Mouse (Mus musculus): ENCODE data around the gene Pyy.
A peak's percentile ranks its signal among the peaks of the same experiment; 100 is the strongest.

Pyy gene

GRCm38 (mm10) chr11:102107732-102108131, at the start of gene Pyy:
Gene Pyy (minus strand): TSS chr11:102107832.
- DNase-seq (ENCODE audit: low spot score in 2 of 2), result no peak

GRCm38 (mm10) chr11:102156786-102157089, 49.1 kb upstream of the Pyy start:
- no peak for DNase-seq (ENCODE audit: low spot score in 2 of 2)

- peak; percentile 87 to 88 for DNase-seq (ENCODE audit: low spot score in 2 of 2)
Observed at GRCm38 (mm10) chr11:102156039-102156785, 48.6 kb upstream of the Pyy start, which contains the start of gene Tmem101. Gene Tmem101 (minus strand): TSS chr11:102156404.

- no peak for DNase-seq (ENCODE audit: low spot score in 2 of 2)
Observed at GRCm38 (mm10) chr11:102147213-102147989, 39.8 kb upstream of the Pyy start.

GRCm38 (mm10) chr11:102146531-102146930, 38.9 kb upstream of the Pyy start:
- no peak for DNase-seq (ENCODE audit: low spot score in 2 of 2)

GRCm38 (mm10) chr11:102146005-102146404, 38.4 kb upstream of the Pyy start:
- DNase-seq (ENCODE audit: low spot score in 2 of 2), result no peak

GRCm38 (mm10) chr11:102145471-102146001, 37.9 kb upstream of the Pyy start, which contains the start of gene Nags:
Gene Nags (plus strand): TSS chr11:102145513.
- no peak for DNase-seq (ENCODE audit: low spot score in 2 of 2)

GRCm38 (mm10) chr11:102144957-102145470, 37.4 kb upstream of the Pyy start:
- DNase-seq (ENCODE audit: low spot score in 2 of 2), result no peak

- DNase-seq (ENCODE audit: low spot score in 2 of 2), result no peak
Observed at GRCm38 (mm10) chr11:102142355-102142754, 34.7 kb upstream of the Pyy start.

GRCm38 (mm10) chr11:102140508-102140907, 32.9 kb upstream of the Pyy start:
- DNase-seq (ENCODE audit: low spot score in 2 of 2), result peak in 1 of 2 experiments; percentile 50

GRCm38 (mm10) chr11:102138447-102138740, 30.8 kb upstream of the Pyy start:
- peak in 1 of 2 experiments; percentile 69 for DNase-seq (ENCODE audit: low spot score in 2 of 2)

- no peak for DNase-seq (ENCODE audit: low spot score in 2 of 2)
Observed at GRCm38 (mm10) chr11:102137625-102138446, 30.2 kb upstream of the Pyy start.

GRCm38 (mm10) chr11:102134516-102134915, 26.9 kb upstream of the Pyy start:
- no peak for DNase-seq (ENCODE audit: low spot score in 2 of 2)

GRCm38 (mm10) chr11:102117386-102117785, 9.8 kb upstream of the Pyy start:
- DNase-seq (ENCODE audit: low spot score in 2 of 2), result no peak

GRCm38 (mm10) chr11:102116241-102116640, 8.6 kb upstream of the Pyy start:
- no peak for DNase-seq (ENCODE audit: low spot score in 2 of 2)

GRCm38 (mm10) chr11:102111576-102111975, 3.9 kb upstream of the Pyy start:
- no peak for DNase-seq (ENCODE audit: low spot score in 2 of 2)

- DNase-seq (ENCODE audit: low spot score in 2 of 2), result no peak
Observed at GRCm38 (mm10) chr11:102106911-102107310, 721 bp downstream of the Pyy start.

GRCm38 (mm10) chr11:102102485-102103258, 5.0 kb downstream of the Pyy start:
- DNase-seq (ENCODE audit: low spot score in 2 of 2), result peak in 1 of 2 experiments; percentile 59

GRCm38 (mm10) chr11:102101219-102101618, 6.4 kb downstream of the Pyy start, which contains the start of gene Ppy:
Gene Ppy (minus strand): TSS chr11:102101319.
- DNase-seq (ENCODE audit: low spot score in 2 of 2), result no peak

- DNase-seq (ENCODE audit: low spot score in 2 of 2), result peak; percentile 43 to 66
Observed at GRCm38 (mm10) chr11:102096887-102097391, 10.7 kb downstream of the Pyy start.

GRCm38 (mm10) chr11:102096446-102096845, 11.2 kb downstream of the Pyy start:
- no peak for DNase-seq (ENCODE audit: low spot score in 2 of 2)

Data from frontal cortex, postnatal 10 days (tissue).